Mouse (Mus musculus) naive thymus-derived CD4-positive, alpha-beta T cell, adult 5 months (primary cell): ENCODE measurements around the gene 0610010F05Rik. TPM values are rescaled to one million over a fixed set of nuclear protein-coding genes. Genes with fewer than 3 reads are reported as not detected.

Source experiments
- polyA plus RNA-seq: library from polyadenylated mRNA; unstranded; fragments of 100-300 nt; shearing (Covaris generic); gene quantifications from one replicate; pipeline ENCODE4 v1.2.1, GENCODE M21; 2017

Gene 0610010F05Rik
- polyA plus RNA-seq: 11.0 TPM

DNA sequence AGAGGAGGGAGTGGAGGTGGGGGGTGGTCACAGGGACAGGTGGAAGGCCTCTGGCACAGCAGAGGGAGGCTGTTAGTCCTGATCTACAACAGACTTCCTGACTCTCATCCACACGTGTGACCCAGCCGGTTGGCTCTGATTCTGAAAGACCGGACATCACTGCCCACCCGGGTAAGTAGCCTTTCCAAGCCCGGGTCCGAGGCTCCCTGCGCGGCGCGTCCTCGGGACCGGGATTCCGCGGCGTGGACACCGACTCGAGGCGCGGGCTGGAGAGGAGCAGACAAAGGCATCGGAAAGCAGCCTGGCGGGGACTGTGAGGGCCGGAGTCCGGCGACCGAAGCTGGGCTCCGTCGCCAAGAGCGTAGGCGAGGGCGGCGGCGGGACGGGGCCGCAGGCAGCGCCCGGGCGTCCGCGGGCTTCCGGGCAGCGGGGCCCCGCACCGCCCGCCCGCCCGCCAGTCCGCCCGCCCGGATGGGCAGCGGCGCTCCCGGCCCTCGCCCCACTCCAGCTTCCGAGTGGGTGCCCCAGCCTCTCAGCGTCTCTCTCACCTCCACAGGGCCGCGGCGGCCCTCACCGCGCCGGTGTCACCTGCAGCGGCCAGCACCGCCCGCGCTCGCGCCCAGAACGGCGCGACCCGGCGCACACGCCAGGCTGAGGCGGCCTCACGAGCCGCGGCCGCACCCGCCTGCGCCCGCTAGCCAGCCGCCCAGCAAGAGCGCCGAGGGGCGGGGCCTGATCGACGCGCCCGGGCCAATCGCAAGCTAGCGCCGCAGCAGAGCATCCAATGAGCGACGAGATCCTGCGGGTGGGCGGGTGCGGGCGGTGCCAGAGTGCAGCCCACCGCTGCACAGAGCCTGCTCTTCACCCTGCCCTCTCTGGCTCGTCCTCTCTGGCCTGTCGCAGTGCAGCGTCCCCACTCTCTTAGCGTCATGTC is at the start of gene 0610010F05Rik:
Gene 0610010F05Rik, minus strand, starts transcription at position 695 of the 934 bp plus-strand sequence.

DNA sequence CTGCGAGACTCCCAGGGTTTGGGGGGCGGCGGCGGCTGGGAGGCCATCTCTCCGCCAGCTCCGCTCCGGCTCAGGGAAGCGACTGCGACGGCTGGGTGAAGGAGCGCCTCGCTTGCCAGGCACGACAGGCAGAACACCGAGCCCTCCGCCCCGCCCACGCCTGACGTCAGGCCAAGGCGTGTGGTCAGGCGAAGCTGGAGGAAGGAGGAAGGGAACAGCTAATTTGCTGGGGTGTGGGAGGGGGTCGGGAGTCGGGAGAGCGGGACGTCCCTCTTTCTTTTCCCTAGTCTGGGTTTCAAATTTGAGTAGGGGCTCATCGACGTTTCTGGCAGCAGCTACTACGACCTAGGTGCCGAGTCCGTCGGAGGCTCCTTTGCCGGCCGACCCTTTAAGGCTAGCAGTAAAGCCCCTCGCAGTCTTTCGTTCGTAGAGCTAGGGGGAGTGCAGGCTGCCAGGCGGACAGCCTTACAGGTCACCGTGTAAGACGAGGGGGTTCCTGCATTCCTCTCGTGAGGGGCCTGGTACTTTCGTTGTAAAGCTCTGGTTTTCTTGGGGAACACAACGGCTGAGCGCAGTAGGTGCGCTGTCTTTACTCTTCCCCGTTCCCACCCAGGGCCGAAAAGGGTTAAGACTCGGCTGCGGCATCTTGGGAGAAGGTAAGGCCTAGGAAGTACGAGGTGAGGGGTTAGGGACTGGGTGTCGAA is 32.5 kb upstream of the 0610010F05Rik start, which contains the start of gene Pex13:
Gene Pex13, minus strand, starts transcription at position 162 of the 704 bp plus-strand sequence.

DNA sequence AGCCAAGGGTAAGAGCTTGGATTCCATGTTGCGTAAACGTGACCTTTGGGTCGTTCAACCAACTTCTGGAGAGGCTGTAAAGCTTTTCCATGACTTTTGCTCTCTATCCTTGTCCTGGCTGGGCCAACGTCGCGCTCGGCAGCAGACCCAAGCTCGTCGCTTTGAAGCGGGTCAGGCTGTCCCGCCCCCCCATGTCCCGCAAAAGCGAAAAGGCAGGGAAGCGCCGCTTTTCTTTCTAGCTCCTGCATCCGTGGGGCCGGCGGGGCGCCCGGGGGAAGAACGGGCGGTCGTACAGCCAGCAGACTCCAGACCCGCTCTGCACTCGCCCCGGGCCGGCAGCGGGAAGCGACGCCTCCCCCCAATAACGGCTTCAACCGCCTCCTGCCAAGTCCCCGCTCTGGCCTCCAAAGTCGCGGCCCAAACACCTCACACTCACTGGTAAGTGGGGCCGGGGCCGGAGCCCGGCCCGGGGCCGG is 31.9 kb upstream of the 0610010F05Rik start, which contains the start of gene Pus10:
Gene Pus10, plus strand, starts transcription at position 364 of the 476 bp plus-strand sequence.

DNA sequence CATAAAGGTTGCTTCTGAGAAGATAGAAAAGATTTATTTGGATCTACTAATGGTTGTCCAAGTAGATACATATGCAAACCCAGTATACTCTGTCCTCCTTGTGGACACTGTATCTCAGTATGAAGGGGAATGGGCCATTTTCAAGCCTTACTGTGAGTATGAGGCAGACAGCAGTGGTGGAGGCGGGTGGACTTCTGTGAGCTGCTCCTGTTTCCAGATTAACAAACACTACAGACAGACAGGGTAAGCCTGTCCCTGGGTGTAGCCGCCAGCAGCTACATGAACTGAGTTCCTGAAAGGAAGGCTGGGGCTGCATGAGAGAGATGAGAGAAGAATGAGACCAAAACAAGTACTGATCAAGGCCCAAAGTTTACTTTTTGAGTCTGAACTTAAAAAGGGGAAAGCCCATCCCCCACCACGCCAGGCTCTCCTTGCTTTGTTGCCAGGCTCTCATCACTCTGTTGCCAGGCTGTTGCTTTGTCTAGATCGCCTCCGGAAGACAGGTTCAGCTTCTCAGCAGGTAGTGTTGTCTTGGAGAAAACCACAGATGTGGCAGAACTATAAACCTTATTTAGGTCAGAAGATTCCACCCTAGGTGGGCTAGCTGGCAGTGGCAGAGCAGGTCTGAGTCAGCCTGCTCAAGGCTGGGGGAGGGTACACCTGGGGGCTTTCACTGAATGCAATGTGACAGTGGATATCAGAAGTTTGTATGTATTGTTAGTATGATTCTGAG is 112.8 kb downstream of the 0610010F05Rik start, which contains the start of gene 1700093K21Rik:
Gene 1700093K21Rik, minus strand, starts transcription at position 683 of the 733 bp plus-strand sequence.

Other genes starting within 250 kb of the 0610010F05Rik start
- gene Ahsa2, start 135.6 kb downstream of the 0610010F05Rik start, polyA plus RNA-seq: 98.1 TPM
- gene 1700093K21Rik, start 112.5 kb downstream of the 0610010F05Rik start, polyA plus RNA-seq: not detected
- 12.7 TPM for gene Pus10, start 32.0 kb upstream of the 0610010F05Rik start, polyA plus RNA-seq
- gene Pex13, start 32.3 kb upstream of the 0610010F05Rik start, polyA plus RNA-seq: 38.1 TPM
- 59.9 TPM for gene Rel, start 137.3 kb upstream of the 0610010F05Rik start, polyA plus RNA-seq